Mouse (Mus musculus): ENCODE data around the gene Hoxd3. TPM values are rescaled to one million over a fixed set of nuclear protein-coding genes. Genes with fewer than 3 reads are reported as not detected.
A peak's percentile ranks its signal among the peaks of the same experiment; 100 is the strongest.

Hoxd3 gene
- polyA plus RNA-seq, 1 experiment from 2014 or later: 0.09 TPM

DNA sequence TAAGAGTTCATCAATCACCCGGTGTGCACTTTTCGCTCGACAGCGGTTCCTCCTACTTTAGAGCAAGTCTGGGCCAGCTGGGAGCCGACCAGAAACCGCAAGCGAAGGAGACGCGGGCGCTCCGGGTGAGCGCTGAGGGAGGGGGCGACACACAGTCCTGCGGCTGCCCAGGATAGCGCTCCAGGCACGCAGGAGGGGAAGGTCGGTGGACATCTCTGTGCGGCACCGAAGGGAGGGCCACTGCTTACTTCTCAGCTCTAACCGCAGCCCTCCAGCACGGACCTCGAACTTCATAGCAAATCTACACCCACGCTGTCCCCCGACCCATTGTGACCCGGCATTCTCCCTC lies 41.4 kb downstream of the Hoxd3 start:
- under 1% methylated on average over 25 of the region's 25 CpGs for WGBS (ENCODE audit: insufficient replicate concordance)
- Histone ChIP-seq H3K4me2 (ENCODE audit: low read depth, low read length) (0 out of 2 replicates have a peak overlapping the region, but pooled peaks have one; percentile 8), H3K27ac (ENCODE audit: low read length) (no peak overlapping the region), H3K27me3 (ENCODE audit: control insufficient read depth, insufficient read depth, low read depth, low read length) (peaks cover 80% of the 10 kb centered on the region), H3K9ac (ENCODE audit: low read depth, low read length) (no peak overlapping the region), H3K36me3 (ENCODE audit: control insufficient read depth, insufficient read depth) (no peaks in the 10 kb centered on the region), H3K4me1 (ENCODE audit: control insufficient read depth, low read depth, low read length) (no peaks in the 10 kb centered on the region; the same call in 1 of the 2 replicates), H3K9me3 (replicated peaks; ENCODE audit: control insufficient read depth, low read length) (no peaks in the 10 kb centered on the region), H3K4me3 (ENCODE audit: low read depth, low read length) (no peak overlapping the region)
- no peak for ATAC-seq (ENCODE audit: low read depth)

- Histone ChIP-seq H3K4me3 (ENCODE audit: low read depth, low read length) (no peak overlapping the region), H3K9me3 (replicated peaks; ENCODE audit: control insufficient read depth, low read length) (no peaks in the 10 kb centered on the region), H3K27ac (ENCODE audit: low read length) (no peak overlapping the region), H3K27me3 (ENCODE audit: control insufficient read depth, insufficient read depth, low read depth, low read length) (peaks cover 76% of the 10 kb centered on the region), H3K4me1 (ENCODE audit: control insufficient read depth, low read depth, low read length) (no peaks in the 10 kb centered on the region; the same call in 1 of the 2 replicates), H3K9ac (ENCODE audit: low read depth, low read length) (no peak overlapping the region), H3K4me2 (ENCODE audit: low read depth, low read length) (no peak overlapping the region), H3K36me3 (ENCODE audit: control insufficient read depth, insufficient read depth) (no peaks in the 10 kb centered on the region)
- ATAC-seq (ENCODE audit: low read depth): no peak
- 11% methylated on average over 5 of the region's 5 CpGs for WGBS (ENCODE audit: insufficient replicate concordance)
These were observed 42.0 kb downstream of the Hoxd3 start for GRCm38 (mm10) chr2:74753711-74754110.

- Histone ChIP-seq H3K9me3 (replicated peaks; ENCODE audit: control insufficient read depth, low read length) (no peaks in the 10 kb centered on the region), H3K36me3 (ENCODE audit: control insufficient read depth, insufficient read depth) (no peaks in the 10 kb centered on the region), H3K27me3 (ENCODE audit: control insufficient read depth, insufficient read depth, low read depth, low read length) (peaks cover 66% of the 10 kb centered on the region), H3K27ac (ENCODE audit: low read length) (no peak overlapping the region), H3K9ac (ENCODE audit: low read depth, low read length) (no peak overlapping the region), H3K4me3 (ENCODE audit: low read depth, low read length) (no peak overlapping the region), H3K4me1 (ENCODE audit: control insufficient read depth, low read depth, low read length) (no peaks in the 10 kb centered on the region; the same call in 1 of the 2 replicates), H3K4me2 (ENCODE audit: low read depth, low read length) (no peak overlapping the region)
- 8% methylated on average over 1 of the region's 1 CpGs for WGBS (ENCODE audit: insufficient replicate concordance)
- no peak for ATAC-seq (ENCODE audit: low read depth)
These were observed 48.4 kb downstream of the Hoxd3 start for GRCm38 (mm10) chr2:74760146-74760545.

DNA sequence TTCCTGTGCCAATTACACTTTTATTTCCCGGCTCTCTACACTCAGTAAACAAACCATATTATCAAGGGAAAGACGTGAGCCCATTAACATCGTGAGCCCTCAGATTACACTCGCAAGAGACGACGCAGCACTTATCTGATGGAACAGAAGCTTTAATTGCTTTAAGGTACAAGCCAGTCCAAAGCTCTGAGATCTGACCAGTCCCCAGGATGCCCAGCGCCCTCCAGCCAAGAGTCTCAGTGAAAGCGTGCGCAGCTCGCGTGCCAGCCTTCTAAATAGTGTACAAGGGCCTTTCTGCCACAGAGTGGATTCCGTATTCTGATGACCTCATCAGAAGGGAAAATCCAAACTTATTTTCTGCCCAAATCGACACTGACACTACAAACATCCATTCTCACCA lies 50.2 kb downstream of the Hoxd3 start:
- Histone ChIP-seq H3K9me3 (replicated peaks; ENCODE audit: control insufficient read depth, low read length) (no peaks in the 10 kb centered on the region), H3K27ac (ENCODE audit: low read length) (no peak overlapping the region), H3K4me1 (ENCODE audit: control insufficient read depth, low read depth, low read length) (no peaks in the 10 kb centered on the region; the same call in 1 of the 2 replicates), H3K4me3 (ENCODE audit: low read depth, low read length) (no peak overlapping the region), H3K36me3 (ENCODE audit: control insufficient read depth, insufficient read depth) (no peaks in the 10 kb centered on the region), H3K4me2 (ENCODE audit: low read depth, low read length) (no peak overlapping the region), H3K27me3 (ENCODE audit: control insufficient read depth, insufficient read depth, low read depth, low read length) (peaks cover 65% of the 10 kb centered on the region), H3K9ac (ENCODE audit: low read depth, low read length) (no peak overlapping the region)
- ATAC-seq (ENCODE audit: low read depth): no peak
- 4% methylated on average over 13 of the region's 13 CpGs for WGBS (ENCODE audit: insufficient replicate concordance)

- no peaks in the 10 kb centered on the region; the same call in 1 of the 2 replicates for H3K4me1 ChIP-seq (ENCODE audit: control insufficient read depth, low read depth, low read length)
- peak within 1 kb of the TSS; percentile 40 for H3K4me3 ChIP-seq (ENCODE audit: low read depth, low read length)
- peaks cover 68% of the 10 kb centered on the region for H3K27me3 ChIP-seq (ENCODE audit: control insufficient read depth, insufficient read depth, low read depth, low read length)
- H3K36me3 ChIP-seq (ENCODE audit: control insufficient read depth, insufficient read depth): no peaks in the 10 kb centered on the region
- H3K9me3 ChIP-seq (replicated peaks; ENCODE audit: control insufficient read depth, low read length): no peaks in the 10 kb centered on the region
- peak within 1 kb of the TSS; percentile 41 for H3K4me2 ChIP-seq (ENCODE audit: low read depth, low read length)
- H3K27ac ChIP-seq (ENCODE audit: low read length): no peak within 1 kb of the TSS
- no peak for ATAC-seq (ENCODE audit: low read depth)
- WGBS (ENCODE audit: insufficient replicate concordance): under 1% methylated on average over 60 of the region's 61 CpGs
- no peak within 1 kb of the TSS for H3K9ac ChIP-seq (ENCODE audit: low read depth, low read length)
These were observed 51.0 kb downstream of the Hoxd3 start, which contains the start of gene Hoxd1 for GRCm38 (mm10) chr2:74762522-74763244. Gene Hoxd1 (plus strand): TSS chr2:74762980.

- 3% methylated on average over 52 of the region's 53 CpGs for WGBS (ENCODE audit: insufficient replicate concordance)
- no peak overlapping the region for H3K27ac ChIP-seq (ENCODE audit: low read length)
- no peaks in the 10 kb centered on the region; the same call in 1 of the 2 replicates for H3K4me1 ChIP-seq (ENCODE audit: control insufficient read depth, low read depth, low read length)
- H3K4me2 ChIP-seq (ENCODE audit: low read depth, low read length): peak overlapping the region; percentile 41
- peaks cover 63% of the 10 kb centered on the region for H3K27me3 ChIP-seq (ENCODE audit: control insufficient read depth, insufficient read depth, low read depth, low read length)
- H3K36me3 ChIP-seq (ENCODE audit: control insufficient read depth, insufficient read depth): no peaks in the 10 kb centered on the region
- no peak overlapping the region for H3K9ac ChIP-seq (ENCODE audit: low read depth, low read length)
- ATAC-seq (ENCODE audit: low read depth): no peak
- no peaks in the 10 kb centered on the region for H3K9me3 ChIP-seq (replicated peaks; ENCODE audit: control insufficient read depth, low read length)
- H3K4me3 ChIP-seq (ENCODE audit: low read depth, low read length): peak overlapping the region; percentile 40
These were observed 51.6 kb downstream of the Hoxd3 start for GRCm38 (mm10) chr2:74763245-74763735.

GRCm38 (mm10) chr2:74763976-74764375 lies 52.2 kb downstream of the Hoxd3 start:
- Histone ChIP-seq H3K4me3 (ENCODE audit: low read depth, low read length) (no peak overlapping the region), H3K4me1 (ENCODE audit: control insufficient read depth, low read depth, low read length) (no peaks in the 10 kb centered on the region; the same call in 1 of the 2 replicates), H3K27me3 (ENCODE audit: control insufficient read depth, insufficient read depth, low read depth, low read length) (peaks cover 63% of the 10 kb centered on the region), H3K4me2 (ENCODE audit: low read depth, low read length) (no peak overlapping the region), H3K36me3 (ENCODE audit: control insufficient read depth, insufficient read depth) (no peaks in the 10 kb centered on the region), H3K9me3 (replicated peaks; ENCODE audit: control insufficient read depth, low read length) (no peaks in the 10 kb centered on the region), H3K27ac (ENCODE audit: low read length) (no peak overlapping the region), H3K9ac (ENCODE audit: low read depth, low read length) (no peak overlapping the region)
- ATAC-seq (ENCODE audit: low read depth): no peak
- WGBS (ENCODE audit: insufficient replicate concordance): 39% methylated on average over 10 of the region's 10 CpGs

DNA sequence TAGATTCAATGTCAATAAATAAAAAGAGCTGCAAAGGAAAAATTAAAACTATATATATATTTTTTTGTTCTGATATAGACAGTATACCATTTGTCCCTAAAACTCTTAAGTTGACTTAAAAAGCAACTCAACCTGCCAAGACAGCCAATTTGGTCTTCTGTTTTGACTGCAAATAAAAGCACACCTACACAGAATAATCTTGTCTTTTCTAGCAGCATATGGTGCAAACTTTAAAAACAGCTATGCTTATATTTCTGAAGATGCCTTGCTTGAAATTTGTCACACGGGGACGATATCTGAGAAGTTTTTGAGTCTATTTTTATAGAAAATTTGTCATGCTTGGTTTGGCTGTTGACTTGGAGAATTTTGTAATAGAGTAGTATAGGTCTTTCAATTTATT lies 62.6 kb downstream of the Hoxd3 start:
- no peak overlapping the region for H3K4me3 ChIP-seq (ENCODE audit: low read depth, low read length)
- ATAC-seq (ENCODE audit: low read depth): no peak
- 0 out of 2 replicates have a peak, but pooled peaks cover 3% of the 10 kb centered on the region for H3K27me3 ChIP-seq (ENCODE audit: control insufficient read depth, insufficient read depth, low read depth, low read length)

DNA sequence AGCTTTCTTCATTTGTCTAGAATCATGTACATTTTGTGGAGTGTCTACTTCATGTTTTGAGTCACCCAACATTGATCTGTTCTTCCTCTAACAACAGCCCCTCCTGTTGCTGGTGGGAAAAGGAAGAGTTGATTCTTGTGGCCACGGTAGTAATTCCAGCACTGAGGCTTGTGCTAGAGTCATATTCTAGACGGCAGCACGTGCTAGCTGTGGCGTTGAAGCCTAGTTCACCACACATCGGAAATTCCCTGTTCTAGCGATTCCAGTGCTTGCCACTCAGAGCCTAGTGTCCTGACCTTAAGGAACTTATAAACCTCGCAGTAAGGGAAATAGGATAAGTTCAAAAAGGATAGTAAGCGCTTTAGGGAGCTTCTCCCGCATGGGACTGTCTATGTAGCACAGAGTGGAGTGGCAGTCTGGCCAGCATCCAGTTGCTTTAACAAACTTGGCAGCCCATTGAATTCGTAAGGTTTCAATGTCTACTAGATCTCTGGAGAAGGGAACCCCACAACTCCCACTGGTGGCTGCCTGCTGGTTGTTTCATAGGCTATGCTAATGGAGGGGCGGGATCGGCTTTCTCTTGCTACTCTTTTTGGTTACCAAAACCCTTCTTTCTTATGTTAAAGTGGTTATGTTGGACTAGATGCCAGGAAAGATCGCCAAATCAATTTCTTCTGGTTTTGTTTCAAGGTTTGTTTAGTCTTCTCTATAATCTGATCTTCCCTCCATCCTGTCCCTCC lies 66.0 kb downstream of the Hoxd3 start:
- WGBS (ENCODE audit: insufficient replicate concordance): 65% methylated on average over 13 of the region's 13 CpGs
- Histone ChIP-seq H3K9ac (ENCODE audit: low read depth, low read length) (no peak overlapping the region), H3K4me2 (ENCODE audit: low read depth, low read length) (no peak overlapping the region), H3K27me3 (ENCODE audit: control insufficient read depth, insufficient read depth, low read depth, low read length) (no peaks in the 10 kb centered on the region), H3K4me1 (ENCODE audit: control insufficient read depth, low read depth, low read length) (no peaks in the 10 kb centered on the region), H3K4me3 (ENCODE audit: low read depth, low read length) (no peak overlapping the region), H3K36me3 (ENCODE audit: control insufficient read depth, insufficient read depth) (no peaks in the 10 kb centered on the region), H3K27ac (ENCODE audit: low read length) (no peak overlapping the region), H3K9me3 (replicated peaks; ENCODE audit: control insufficient read depth, low read length) (no peaks in the 10 kb centered on the region)
- ATAC-seq (ENCODE audit: low read depth): no peak

More for the DNA sequence above, 62.6 kb downstream of the Hoxd3 start:
- H3K27ac ChIP-seq (ENCODE audit: low read length): no peak overlapping the region
- no peak overlapping the region for H3K9ac ChIP-seq (ENCODE audit: low read depth, low read length)
- H3K4me1 ChIP-seq (ENCODE audit: control insufficient read depth, low read depth, low read length): no peaks in the 10 kb centered on the region
- WGBS (ENCODE audit: insufficient replicate concordance): 57% methylated on average over 2 of the region's 2 CpGs
- H3K4me2 ChIP-seq (ENCODE audit: low read depth, low read length): no peak overlapping the region
- no peaks in the 10 kb centered on the region for H3K9me3 ChIP-seq (replicated peaks; ENCODE audit: control insufficient read depth, low read length)
- no peaks in the 10 kb centered on the region for H3K36me3 ChIP-seq (ENCODE audit: control insufficient read depth, insufficient read depth)
